Mouse (Mus musculus): ENCODE measurements around the gene Nav3. TPM values are rescaled to one million over a fixed set of nuclear protein-coding genes. Genes with fewer than 3 reads are reported as not detected.
A peak's percentile ranks its signal among the peaks of the same experiment; 100 is the strongest.

Gene Nav3
- polyA plus RNA-seq, 1 experiment = 34.8 TPM

DNA sequence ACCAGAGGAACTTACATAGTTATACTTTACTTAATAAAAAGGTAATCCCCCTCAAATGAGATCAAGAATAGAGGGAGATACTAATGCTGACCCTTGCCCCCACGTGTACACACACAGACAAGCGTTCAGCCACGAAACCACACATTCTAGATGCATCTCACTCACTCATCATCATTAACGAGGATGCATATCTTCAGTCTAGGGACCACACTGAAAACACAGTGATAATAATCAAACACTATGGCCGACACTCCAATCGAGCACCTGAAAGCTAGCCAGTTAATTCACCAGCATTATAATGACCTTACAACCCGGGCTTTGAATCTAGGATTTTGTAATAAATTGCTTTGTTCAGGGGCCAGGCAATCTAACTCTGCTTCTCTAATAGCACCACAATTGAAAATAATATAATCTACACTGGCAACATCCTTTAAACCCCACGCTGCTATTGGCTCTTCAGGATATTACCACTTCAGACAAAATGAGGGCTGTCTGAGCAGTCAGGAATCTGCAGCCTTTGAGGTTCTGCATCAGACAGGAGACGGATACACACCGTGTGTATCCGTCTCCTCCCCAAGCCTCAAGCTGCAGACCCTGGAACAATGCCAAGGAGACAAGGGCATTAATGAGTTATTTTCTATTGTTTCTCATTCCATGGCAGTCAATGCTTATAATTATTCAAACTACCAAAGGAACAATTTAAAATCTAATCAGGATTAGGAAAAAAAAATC is 83.1 kb downstream of the Nav3 start:
- DNase-seq (ENCODE audit: low read depth) = peak; percentile 88
- TF ChIP-seq POLR2A (IDR thresholded peaks at IDR 0.05; ENCODE audit: borderline replicate concordance, extremely low read depth, insufficient read depth, insufficient read length, poor library complexity, severe bottlenecking) (no peak), CTCF (IDR thresholded peaks at IDR 0.05; ENCODE audit: borderline replicate concordance, extremely low read depth, insufficient read depth, insufficient read length) (no peak)

GRCm38 (mm10) chr10:110352148-110352547 is 103.9 kb downstream of the Nav3 start:
- no peak for TF ChIP-seq POLR2A (IDR thresholded peaks at IDR 0.05; ENCODE audit: borderline replicate concordance, extremely low read depth, insufficient read depth, insufficient read length, poor library complexity, severe bottlenecking)
- DNase-seq (ENCODE audit: low read depth) = peak; percentile 65

- DNase-seq (ENCODE audit: low read depth) = no peak
- TF ChIP-seq CTCF (IDR thresholded peaks at IDR 0.05; ENCODE audit: borderline replicate concordance, extremely low read depth, insufficient read depth, insufficient read length) = no peak
- no peak for TF ChIP-seq POLR2A (IDR thresholded peaks at IDR 0.05; ENCODE audit: borderline replicate concordance, extremely low read depth, insufficient read depth, insufficient read length, poor library complexity, severe bottlenecking)
Measured at GRCm38 (mm10) chr10:110330030-110330429, 126.0 kb downstream of the Nav3 start.

- DNase-seq (ENCODE audit: low read depth) = peak; percentile 62
- TF ChIP-seq CTCF (IDR thresholded peaks at IDR 0.05; ENCODE audit: borderline replicate concordance, extremely low read depth, insufficient read depth, insufficient read length) = no peak
- TF ChIP-seq POLR2A (IDR thresholded peaks at IDR 0.05; ENCODE audit: borderline replicate concordance, extremely low read depth, insufficient read depth, insufficient read length, poor library complexity, severe bottlenecking) = no peak
Measured at GRCm38 (mm10) chr10:110329629-110330028, 126.4 kb downstream of the Nav3 start.

DNA sequence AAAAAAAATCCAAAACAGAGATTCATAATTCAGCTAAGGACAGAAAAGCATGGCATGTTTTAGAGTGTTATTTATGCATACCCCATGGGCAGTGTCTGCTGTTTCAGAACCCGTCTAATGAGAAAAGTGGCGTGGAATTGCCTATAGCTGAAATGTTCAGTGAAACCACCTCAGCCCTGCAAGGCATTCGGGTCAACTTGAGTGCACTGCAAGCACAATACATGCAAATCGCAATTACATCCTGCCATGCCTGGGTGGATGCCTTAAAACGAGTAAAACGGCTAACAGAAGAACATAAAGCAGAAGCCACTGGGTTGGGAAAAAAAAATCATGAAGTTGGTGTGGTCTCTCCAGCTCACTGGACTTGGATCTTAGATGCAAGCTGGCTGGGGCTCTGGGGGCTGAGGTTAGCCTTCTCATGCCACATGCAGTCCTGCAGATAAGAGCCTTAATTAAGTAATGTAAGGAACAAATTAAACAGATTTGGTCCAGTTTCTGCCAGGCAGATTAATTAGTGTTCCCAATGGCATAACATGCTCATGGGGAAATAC is 133.8 kb downstream of the Nav3 start:
- TF ChIP-seq CTCF (IDR thresholded peaks at IDR 0.05; ENCODE audit: borderline replicate concordance, extremely low read depth, insufficient read depth, insufficient read length) (no peak), POLR2A (IDR thresholded peaks at IDR 0.05; ENCODE audit: borderline replicate concordance, extremely low read depth, insufficient read depth, insufficient read length, poor library complexity, severe bottlenecking) (no peak)
- DNase-seq (ENCODE audit: low read depth) = peak; percentile 51

DNA sequence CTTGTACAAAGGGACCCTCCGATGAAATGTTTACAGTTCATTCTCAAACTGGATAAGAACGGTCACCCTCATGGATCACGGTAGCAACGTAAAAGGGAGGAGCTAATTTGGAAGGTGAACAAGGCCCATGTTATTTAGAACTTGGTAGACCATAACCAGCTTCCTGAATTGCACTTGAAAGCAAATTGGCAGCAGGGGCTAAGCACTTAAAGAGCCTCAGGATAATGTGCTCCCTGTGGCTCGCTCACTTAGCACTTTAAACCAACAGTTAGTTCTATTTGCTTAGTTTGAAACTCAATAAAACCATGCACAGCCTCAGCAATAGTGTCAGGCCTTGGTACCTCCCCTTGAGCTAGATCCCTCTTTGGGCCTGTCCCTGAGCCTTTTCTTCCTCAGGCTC is 138.7 kb downstream of the Nav3 start:
- TF ChIP-seq POLR2A (IDR thresholded peaks at IDR 0.05; ENCODE audit: borderline replicate concordance, extremely low read depth, insufficient read depth, insufficient read length, poor library complexity, severe bottlenecking) (no peak), CTCF (IDR thresholded peaks at IDR 0.05; ENCODE audit: borderline replicate concordance, extremely low read depth, insufficient read depth, insufficient read length) (no peak)
- no peak for DNase-seq (ENCODE audit: low read depth)

DNA sequence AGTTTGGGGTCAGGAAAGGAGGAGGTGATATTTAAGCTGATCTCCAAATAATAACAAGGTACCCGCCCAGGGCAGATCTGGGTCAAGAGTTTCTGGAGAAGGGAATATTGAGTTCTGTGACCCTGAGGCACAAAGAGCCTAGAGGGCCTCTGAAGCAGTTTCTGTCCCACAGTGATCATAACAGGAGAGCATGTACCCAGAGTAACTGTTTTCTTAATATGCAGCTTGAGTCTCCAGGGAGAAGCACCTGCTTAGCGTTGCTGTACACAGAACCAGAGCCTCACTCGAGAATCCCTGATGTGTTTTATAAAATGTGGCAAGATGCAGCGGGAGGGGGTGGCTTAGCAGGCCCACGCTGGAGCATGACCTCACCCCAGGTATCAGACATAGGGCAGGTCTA is 141.5 kb downstream of the Nav3 start:
- no peak for TF ChIP-seq CTCF (IDR thresholded peaks at IDR 0.05; ENCODE audit: borderline replicate concordance, extremely low read depth, insufficient read depth, insufficient read length)
- TF ChIP-seq POLR2A (IDR thresholded peaks at IDR 0.05; ENCODE audit: borderline replicate concordance, extremely low read depth, insufficient read depth, insufficient read length, poor library complexity, severe bottlenecking) = no peak
- peak; percentile 22 for DNase-seq (ENCODE audit: low read depth)

DNA sequence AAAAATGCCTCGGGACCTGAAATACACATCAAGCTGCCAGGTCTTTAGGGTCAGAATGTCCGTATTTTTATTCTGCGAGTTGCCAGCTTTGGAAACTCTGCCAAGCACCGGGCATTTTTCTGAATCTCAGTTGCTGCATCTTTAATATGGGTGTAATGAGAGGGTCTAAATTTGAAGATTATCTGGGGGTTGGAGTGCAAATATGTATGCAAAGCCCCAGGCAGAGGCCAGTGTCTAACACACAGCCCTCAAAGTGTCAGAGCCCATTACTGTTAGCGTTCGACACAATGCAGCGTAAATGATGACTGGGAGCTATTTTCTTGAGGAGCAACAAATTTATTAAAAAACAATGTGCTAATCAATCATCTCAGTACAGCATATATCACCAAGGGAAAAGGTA is 142.0 kb downstream of the Nav3 start:
- TF ChIP-seq POLR2A (IDR thresholded peaks at IDR 0.05; ENCODE audit: borderline replicate concordance, extremely low read depth, insufficient read depth, insufficient read length, poor library complexity, severe bottlenecking) (no peak), CTCF (IDR thresholded peaks at IDR 0.05; ENCODE audit: borderline replicate concordance, extremely low read depth, insufficient read depth, insufficient read length) (no peak)
- peak; percentile 33 for DNase-seq (ENCODE audit: low read depth)

- peak; percentile 86 for DNase-seq (ENCODE audit: low read depth)
- TF ChIP-seq POLR2A (IDR thresholded peaks at IDR 0.05; ENCODE audit: borderline replicate concordance, extremely low read depth, insufficient read depth, insufficient read length, poor library complexity, severe bottlenecking) = no peak
- no peak for TF ChIP-seq CTCF (IDR thresholded peaks at IDR 0.05; ENCODE audit: borderline replicate concordance, extremely low read depth, insufficient read depth, insufficient read length)
Measured at GRCm38 (mm10) chr10:110309511-110309910, 146.5 kb downstream of the Nav3 start.

- TF ChIP-seq CTCF (IDR thresholded peaks at IDR 0.05; ENCODE audit: borderline replicate concordance, extremely low read depth, insufficient read depth, insufficient read length) (no peak), POLR2A (IDR thresholded peaks at IDR 0.05; ENCODE audit: borderline replicate concordance, extremely low read depth, insufficient read depth, insufficient read length, poor library complexity, severe bottlenecking) (no peak)
- no peak for DNase-seq (ENCODE audit: low read depth)
Measured at GRCm38 (mm10) chr10:110305609-110306008, 150.4 kb downstream of the Nav3 start.

- no peak for TF ChIP-seq POLR2A (IDR thresholded peaks at IDR 0.05; ENCODE audit: borderline replicate concordance, extremely low read depth, insufficient read depth, insufficient read length, poor library complexity, severe bottlenecking)
- TF ChIP-seq CTCF (IDR thresholded peaks at IDR 0.05; ENCODE audit: borderline replicate concordance, extremely low read depth, insufficient read depth, insufficient read length) = no peak
- peak; percentile 72 for DNase-seq (ENCODE audit: low read depth)
Measured at GRCm38 (mm10) chr10:110290016-110290623, 165.9 kb downstream of the Nav3 start.

- no peak for TF ChIP-seq POLR2A (IDR thresholded peaks at IDR 0.05; ENCODE audit: borderline replicate concordance, extremely low read depth, insufficient read depth, insufficient read length, poor library complexity, severe bottlenecking)
- no peak for TF ChIP-seq CTCF (IDR thresholded peaks at IDR 0.05; ENCODE audit: borderline replicate concordance, extremely low read depth, insufficient read depth, insufficient read length)
- DNase-seq (ENCODE audit: low read depth) = peak; percentile 52
Measured at GRCm38 (mm10) chr10:110283879-110284278, 172.1 kb downstream of the Nav3 start.
